Mouse (Mus musculus) heart, postnatal 0 days (tissue): Measurements from ENCODE around the gene Sipa1l3.

ENCODE experiments used
- CTCF ChIP-seq: IDR thresholded peaks from 2 replicates; pipeline ENCODE4 v1.5.1; 2016; ENCODE audit warnings: antibody characterized with exemption, control low read depth, low read depth
- EP300 ChIP-seq: IDR thresholded peaks from 2 replicates; pipeline ENCODE4 v1.6.1; 2016; ENCODE audit warnings: antibody characterized with exemption, low read depth

DNA sequence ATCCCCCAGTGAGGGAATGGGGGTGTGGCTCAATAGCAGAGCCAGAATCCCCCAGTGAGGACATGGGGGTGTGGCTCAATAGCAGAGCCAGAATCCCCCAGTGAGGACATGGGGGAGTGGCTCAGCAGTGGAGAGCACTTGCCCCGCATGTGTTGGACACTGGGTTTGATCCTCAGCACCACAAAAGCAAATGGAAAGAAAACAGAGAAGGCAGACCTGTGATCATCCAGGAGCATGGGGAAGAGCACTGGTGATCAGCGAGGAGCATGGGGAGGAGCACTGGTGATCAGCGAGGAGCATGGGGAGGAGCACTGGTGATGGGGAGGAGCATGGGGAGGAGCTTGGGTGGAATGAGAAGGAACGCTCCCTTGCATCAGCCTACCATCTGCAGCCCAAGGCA lies 98.6 kb downstream of the Sipa1l3 start:
- TF ChIP-seq CTCF (no peak), EP300 (no peak)
